Mouse (Mus musculus): Measurements from ENCODE around the gene Hist1h2be.
"Not testable (repeated sequence)": the region's sequence is repeated elsewhere in the genome, so short reads cannot be mapped to it uniquely, and the experiment has no call there.

The Hist1h2be gene

GRCm38 (mm10) chr13:23591206-23591605 is 29.7 kb downstream of the Hist1h2be start:
- DNase-seq = no peak

DNA sequence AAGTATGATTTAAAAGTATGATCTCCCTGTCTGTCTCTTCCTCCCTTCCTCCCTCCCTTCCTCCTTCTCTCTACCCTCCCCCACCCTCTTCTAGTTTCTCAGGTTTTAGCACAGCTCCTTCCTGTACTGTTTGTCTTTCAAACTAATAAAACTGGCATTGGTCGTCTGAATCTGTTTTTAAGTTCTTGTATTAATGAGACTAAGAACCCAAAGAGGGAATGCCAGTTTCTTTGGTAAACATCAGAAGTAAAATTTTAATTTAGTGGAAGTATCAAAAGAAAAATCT is 34.0 kb downstream of the Hist1h2be start:
- no peak for DNase-seq

DNA sequence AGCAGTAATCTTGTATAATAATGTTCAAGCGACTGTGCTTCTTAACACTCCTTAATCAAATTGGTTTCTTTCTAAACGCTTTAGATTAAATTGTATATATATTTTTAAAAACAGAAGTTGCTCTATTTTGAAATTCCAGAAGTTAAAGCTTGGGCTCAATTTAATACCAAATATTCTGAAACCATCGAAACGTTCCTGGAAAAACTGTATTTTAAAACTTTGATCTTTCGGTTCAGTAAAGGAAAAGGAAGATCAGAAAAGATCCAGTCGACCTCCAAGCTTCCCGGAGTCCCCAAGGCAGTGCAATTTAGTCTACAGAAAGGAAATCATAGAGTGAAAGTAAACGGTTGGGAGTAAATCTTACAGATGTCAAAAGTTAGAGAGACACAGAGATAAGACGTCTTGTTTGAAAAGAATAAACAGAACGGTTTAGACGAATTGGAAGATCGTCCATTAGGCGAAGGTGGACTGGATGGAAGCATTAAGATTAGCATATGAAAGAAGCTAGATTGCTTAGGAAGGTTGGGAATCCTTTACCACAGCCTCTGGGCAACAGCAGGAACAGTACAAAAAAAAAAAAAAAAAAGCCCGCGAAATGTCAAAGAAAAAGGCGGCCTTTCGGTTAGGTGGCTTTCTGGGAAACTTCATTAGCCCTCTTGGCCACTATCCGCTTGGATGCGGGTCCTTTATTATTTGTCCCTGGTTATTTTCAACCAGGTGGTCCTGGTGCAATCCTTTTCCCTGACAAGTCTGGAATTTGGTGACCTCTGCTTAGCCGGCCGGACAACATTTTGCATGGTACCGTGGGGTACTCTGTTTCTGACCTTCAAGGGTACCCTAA is 34.6 kb downstream of the Hist1h2be start:
- no peak for DNase-seq

- DNase-seq = peak; percentile 74
Observed at GRCm38 (mm10) chr13:23585442-23586098, 35.4 kb downstream of the Hist1h2be start.

- DNase-seq = peak; percentile 52
Observed at GRCm38 (mm10) chr13:23585029-23585441, 35.9 kb downstream of the Hist1h2be start.

- no peak for DNase-seq
Observed at GRCm38 (mm10) chr13:23584331-23584730, 36.6 kb downstream of the Hist1h2be start.

GRCm38 (mm10) chr13:23583387-23584068 is 37.4 kb downstream of the Hist1h2be start:
- no peak for DNase-seq

- DNase-seq = no peak
Observed at GRCm38 (mm10) chr13:23582219-23583056, 38.5 kb downstream of the Hist1h2be start.

DNA sequence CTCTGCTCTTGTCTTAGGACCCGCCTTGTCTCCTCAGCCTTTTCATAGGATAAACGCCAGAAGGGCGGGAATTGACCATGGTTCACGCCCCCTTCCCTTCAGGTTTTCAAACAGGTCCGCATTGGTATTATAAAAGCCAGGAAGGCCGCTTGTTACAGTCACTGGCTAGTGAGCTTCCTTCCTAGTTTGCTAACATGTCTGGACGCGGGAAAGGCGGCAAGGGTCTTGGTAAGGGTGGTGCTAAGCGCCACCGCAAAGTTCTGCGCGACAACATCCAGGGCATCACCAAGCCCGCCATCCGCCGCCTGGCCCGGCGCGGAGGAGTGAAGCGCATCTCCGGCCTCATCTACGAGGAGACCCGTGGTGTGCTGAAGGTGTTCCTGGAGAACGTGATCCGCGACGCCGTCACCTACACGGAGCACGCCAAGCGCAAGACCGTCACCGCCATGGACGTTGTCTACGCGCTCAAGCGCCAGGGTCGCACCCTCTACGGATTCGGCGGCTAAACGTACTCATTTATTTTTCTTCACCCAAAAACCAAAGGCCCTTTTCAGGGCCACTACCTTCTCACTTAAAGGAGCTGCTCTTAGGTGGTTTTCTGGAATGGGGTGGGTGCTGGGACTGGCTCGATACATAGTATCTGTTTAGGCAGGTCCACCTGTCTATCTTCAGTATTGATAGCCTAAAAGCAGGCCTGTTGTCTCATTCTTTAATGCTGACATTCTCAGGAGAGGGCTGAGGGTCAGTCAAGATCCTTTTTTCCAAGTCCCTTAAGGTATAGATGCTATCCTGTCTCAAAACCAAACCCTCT is 39.3 kb downstream of the Hist1h2be start, which contains the start of gene Hist1h4d:
Hist1h4d (plus strand) TSS at position 191 of the 811 bp plus-strand sequence.
- DNase-seq = peak; percentile 97

DNA sequence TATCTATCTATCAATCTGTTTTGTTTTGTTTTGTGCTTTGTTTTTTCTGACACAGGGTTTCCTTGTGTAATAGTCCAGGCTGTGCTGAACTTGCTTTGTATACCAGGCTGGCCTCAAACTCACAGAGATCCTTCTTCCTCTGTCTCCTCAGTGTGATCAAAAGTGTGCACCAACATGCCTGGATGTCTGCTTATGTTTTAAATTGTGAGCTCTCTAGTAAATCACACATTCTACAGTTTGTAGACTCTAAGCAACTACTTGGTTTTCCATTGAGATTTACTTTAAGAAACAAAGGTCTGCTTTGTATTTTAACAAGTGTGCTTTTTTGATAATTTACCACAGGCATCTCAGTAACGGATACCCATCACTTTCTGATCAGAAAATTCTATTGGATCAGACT is 43.1 kb downstream of the Hist1h2be start:
- no peak for DNase-seq

DNA sequence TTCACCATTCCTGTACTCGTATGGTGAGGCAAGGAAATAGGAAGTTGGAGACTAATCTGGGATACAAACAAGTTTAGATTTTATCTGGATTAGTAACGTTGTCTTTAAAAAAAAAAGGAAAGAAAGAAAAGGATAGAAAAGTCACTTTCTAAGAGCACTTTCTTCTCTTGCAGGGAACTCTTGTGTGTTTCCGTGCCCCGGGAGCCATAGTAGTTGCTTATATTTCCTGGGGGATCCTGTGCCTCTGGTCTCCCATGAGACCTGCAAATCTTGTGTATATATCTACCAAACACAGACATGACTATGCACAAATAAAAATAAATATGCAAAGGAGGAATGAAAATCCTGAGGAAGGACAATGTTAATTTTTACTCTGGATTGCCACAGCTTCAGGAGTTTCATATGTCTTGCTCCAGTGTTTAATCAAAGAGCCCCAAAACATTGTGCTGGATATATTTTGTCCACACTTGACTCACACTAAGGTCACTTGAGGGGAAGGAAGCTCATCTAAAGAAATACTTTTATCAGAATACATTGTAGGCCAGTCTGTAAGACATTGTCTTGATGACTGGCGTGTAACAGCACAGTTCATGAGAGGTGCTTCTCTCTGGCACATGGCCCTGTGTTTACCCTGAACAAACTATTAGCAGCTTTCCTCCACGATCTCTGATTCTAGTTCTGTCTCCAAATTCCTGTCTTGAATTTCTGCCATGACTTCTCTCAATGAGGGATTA is 43.9 kb downstream of the Hist1h2be start:
- DNase-seq = no peak

DNA sequence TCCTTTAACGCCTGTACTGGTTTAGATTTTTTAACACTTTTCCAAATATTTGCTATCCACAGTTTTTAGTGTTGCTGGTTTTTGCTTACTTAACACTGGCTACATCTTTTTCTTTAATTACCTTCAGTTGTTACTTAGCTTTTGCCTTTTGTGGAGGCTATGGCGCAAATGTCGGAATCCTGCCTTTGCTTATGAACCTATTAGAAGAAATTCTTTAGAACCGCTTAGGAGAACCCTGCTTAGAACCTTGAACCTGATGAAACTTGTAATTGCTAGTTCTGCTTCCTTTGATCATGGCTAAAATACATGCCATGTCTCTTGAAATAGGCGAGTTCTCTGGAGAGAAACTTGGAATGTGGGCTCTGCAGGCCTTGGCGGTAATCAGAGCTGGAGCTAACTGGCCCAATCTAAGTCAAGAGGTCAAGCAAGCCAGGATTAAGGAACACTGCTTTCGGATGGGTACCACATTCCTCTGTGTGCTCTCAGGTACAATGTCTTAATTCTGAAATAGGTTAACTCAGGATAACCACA is 44.5 kb downstream of the Hist1h2be start:
- no peak for DNase-seq

DNA sequence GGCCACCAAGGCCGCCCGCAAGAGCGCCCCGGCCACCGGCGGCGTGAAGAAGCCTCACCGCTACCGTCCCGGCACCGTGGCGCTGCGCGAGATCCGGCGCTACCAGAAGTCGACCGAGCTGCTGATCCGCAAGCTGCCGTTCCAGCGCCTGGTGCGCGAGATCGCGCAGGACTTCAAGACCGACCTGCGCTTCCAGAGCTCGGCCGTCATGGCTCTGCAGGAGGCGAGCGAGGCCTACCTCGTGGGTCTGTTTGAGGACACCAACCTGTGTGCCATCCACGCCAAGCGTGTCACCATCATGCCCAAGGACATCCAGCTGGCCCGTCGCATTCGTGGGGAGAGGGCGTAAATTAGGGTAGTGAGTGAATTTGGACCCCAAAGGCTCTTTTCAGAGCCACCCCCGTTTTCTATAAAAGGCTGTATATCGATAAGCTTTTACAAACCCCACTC is 45.0 kb downstream of the Hist1h2be start:
- not testable (repeated sequence) for DNase-seq

GRCm38 (mm10) chr13:23575271-23575851 is 45.6 kb downstream of the Hist1h2be start, which contains the start of gene Hist1h3d:
Hist1h3d (plus strand) TSS chr13:23575763.
- DNase-seq = no peak

DNA sequence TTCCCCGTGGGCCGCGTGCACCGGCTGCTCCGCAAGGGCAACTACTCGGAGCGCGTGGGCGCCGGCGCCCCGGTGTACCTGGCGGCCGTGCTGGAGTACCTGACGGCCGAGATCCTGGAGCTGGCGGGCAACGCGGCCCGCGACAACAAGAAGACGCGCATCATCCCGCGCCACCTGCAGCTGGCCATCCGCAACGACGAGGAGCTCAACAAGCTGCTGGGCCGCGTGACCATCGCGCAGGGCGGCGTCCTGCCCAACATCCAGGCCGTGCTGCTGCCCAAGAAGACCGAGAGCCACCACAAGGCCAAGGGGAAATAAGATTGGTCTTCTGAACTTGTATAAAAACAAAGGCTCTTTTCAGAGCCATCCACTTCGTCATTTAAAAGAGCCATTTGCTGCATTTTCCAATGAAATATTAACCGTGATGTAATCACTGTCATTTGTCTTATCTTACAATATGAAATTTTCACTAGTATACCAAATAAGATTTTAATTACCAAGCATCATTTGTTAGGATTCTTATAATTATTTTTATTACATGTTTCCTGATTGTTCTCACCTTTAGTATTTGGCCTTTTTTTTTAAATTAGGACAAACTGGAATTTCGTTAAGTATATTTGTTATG is 46.3 kb downstream of the Hist1h2be start:
- not testable (repeated sequence) for DNase-seq

- peak; percentile 86 for DNase-seq
Observed at GRCm38 (mm10) chr13:23573898-23574524, 46.9 kb downstream of the Hist1h2be start, which contains the start of the genes Hist1h2bf and Hist1h2ad. Hist1h2bf (minus strand) TSS chr13:23574196. Hist1h2ad (plus strand) TSS chr13:23574381.

GRCm38 (mm10) chr13:23573034-23573897 is 47.7 kb downstream of the Hist1h2be start:
- DNase-seq = not testable (repeated sequence)
